ENCODE assay signal across 11 mouse cellular contexts in genomic region chr2:102183720-102184480, GRCm38 (mm10). TPM values are rescaled to one million over a fixed set of nuclear protein-coding genes. Genes with fewer than 3 reads are reported as not detected.
DNase-seq lines count a peak whose midpoint lies in the region; ATAC-seq and TF ChIP-seq lines count a peak whose summit lies in the region.
"Had no signal": no experiment of that assay in that cellular context is flagged by ENCODE, and none has a peak within 500 bp of the region (broad histone marks: within the 10 kb centered on the region; RNA-seq: fewer than 3 reads in every experiment).

No protein-coding gene starts in this region.

- H3K4me3 ChIP-seq in lung, embryonic 14.5 days (ENCODE audit: low read depth, low read length) = peak overlapping the region; percentile 73; the same call in 1 of the 2 replicates
- H3K4me3 ChIP-seq in lung, postnatal 0 days (ENCODE audit: low read depth, low read length) = no peak overlapping the region
- 0 out of 2 replicates have a peak overlapping the region, but pooled peaks have one; percentile 77 for H3K4me3 ChIP-seq in hindbrain, embryonic 10.5 days
- H3K4me3 ChIP-seq in midbrain, embryonic 14.5 days (replicated peaks; ENCODE audit: low read depth, low read length) = no peak overlapping the region
- H3K4me3 ChIP-seq: liver, embryonic 12.5 days; megakaryocyte, embryonic 14.5 days had no signal

- H3K4me2 ChIP-seq in lung, embryonic 14.5 days = peak overlapping the region; percentile 66
- H3K4me2 ChIP-seq in lung, postnatal 0 days (replicated peaks; ENCODE audit: low read depth, low read length) = no peak overlapping the region
- peak overlapping the region; percentile 69 for H3K4me2 ChIP-seq in midbrain, embryonic 14.5 days (ENCODE audit: low read length)
- H3K4me2 ChIP-seq: liver, embryonic 12.5 days had no signal

- WGBS in lung, embryonic 14.5 days = 52% methylated on average over 7 of the region's 7 CpGs
- 59% methylated on average over 7 of the region's 7 CpGs for WGBS in lung, postnatal 0 days
- WGBS in hindbrain, embryonic 10.5 days = 77% methylated on average over 7 of the region's 7 CpGs
- 83% methylated on average over 7 of the region's 7 CpGs for WGBS in midbrain, embryonic 14.5 days

- peaks cover 15% of the 10 kb centered on the region for H3K4me1 ChIP-seq in lung, embryonic 14.5 days (ENCODE audit: insufficient read depth)
- H3K4me1 ChIP-seq in lung, postnatal 0 days (ENCODE audit: insufficient read depth, low read depth, low read length) = peaks cover 21% of the 10 kb centered on the region; the same call in 1 of the 2 replicates
- H3K4me1 ChIP-seq in hindbrain, embryonic 10.5 days (replicated peaks) = peaks cover 38% of the 10 kb centered on the region
- peaks cover 21% of the 10 kb centered on the region; the same call in 1 of the 2 replicates for H3K4me1 ChIP-seq in midbrain, embryonic 14.5 days (ENCODE audit: control insufficient read depth, insufficient read depth, low read length)

- no peak for DNase-seq in lung, embryonic 14.5 days
- no peak for DNase-seq in lung, postnatal 0 days (ENCODE audit: low spot score)
- DNase-seq in hindbrain, embryonic 10.5 days (ENCODE audit: low spot score) = no peak
- no peak for DNase-seq in midbrain, embryonic 14.5 days
- DNase-seq in thymus, postnatal 14 days = peak; percentile 59
- DNase-seq in embryo, embryonic 10 days (ENCODE audit: low spot score) = no peak
- no peak for DNase-seq in layer of hippocampus, adult 9-11 months
- DNase-seq in gastrocnemius, postnatal 36 days = no peak

- H3K36me3 ChIP-seq in lung, embryonic 14.5 days (ENCODE audit: insufficient read depth) = no peaks in the 10 kb centered on the region
- H3K36me3 ChIP-seq in lung, postnatal 0 days (ENCODE audit: insufficient read depth, low read length) = no peaks in the 10 kb centered on the region
- H3K36me3 ChIP-seq in hindbrain, embryonic 10.5 days = peaks cover 7% of the 10 kb centered on the region; the same call in 1 of the 2 replicates
- no peaks in the 10 kb centered on the region for H3K36me3 ChIP-seq in midbrain, embryonic 14.5 days (ENCODE audit: control insufficient read depth, insufficient read depth, low read length)
- H3K36me3 ChIP-seq: heart, embryonic 12.5 days; liver, embryonic 12.5 days had no signal

- no peaks in the 10 kb centered on the region for H3K27me3 ChIP-seq in lung, embryonic 14.5 days (ENCODE audit: insufficient read depth, low read length)
- H3K27me3 ChIP-seq in lung, postnatal 0 days (replicated peaks; ENCODE audit: insufficient read depth, low read length) = no peaks in the 10 kb centered on the region
- H3K27me3 ChIP-seq in hindbrain, embryonic 10.5 days (ENCODE audit: insufficient read depth, poor library complexity, severe bottlenecking) = no peaks in the 10 kb centered on the region
- H3K27me3 ChIP-seq in midbrain, embryonic 14.5 days (ENCODE audit: control insufficient read depth, insufficient read depth, low read length) = no peaks in the 10 kb centered on the region
- H3K27me3 ChIP-seq: heart, embryonic 12.5 days had no signal

- TF ChIP-seq EP300 in lung, postnatal 0 days (IDR thresholded peaks at IDR 0.05) = no peak

- no peak overlapping the region for H3K27ac ChIP-seq in lung, embryonic 14.5 days (ENCODE audit: low read depth)
- H3K27ac ChIP-seq in lung, postnatal 0 days (ENCODE audit: low read length) = no peak overlapping the region
- no peak overlapping the region for H3K27ac ChIP-seq in hindbrain, embryonic 10.5 days
- H3K27ac ChIP-seq in midbrain, embryonic 14.5 days (replicated peaks; ENCODE audit: low read depth, low read length) = no peak overlapping the region
- H3K27ac ChIP-seq: liver, embryonic 12.5 days had no signal

- TF ChIP-seq CTCF in lung, embryonic 14.5 days (IDR thresholded peaks at IDR 0.05; ENCODE audit: low read depth) = no peak
- no peak for TF ChIP-seq CTCF in lung, postnatal 0 days (IDR thresholded peaks at IDR 0.05)

- ATAC-seq in lung, embryonic 14.5 days (ENCODE audit: insufficient read depth) = no peak
- ATAC-seq in lung, postnatal 0 days = no peak
- ATAC-seq in midbrain, embryonic 14.5 days (ENCODE audit: low FRiP score, low TSS enrichment) = no peak
- ATAC-seq: liver, embryonic 12.5 days had no signal

- no peak overlapping the region for H3K9ac ChIP-seq in lung, embryonic 14.5 days
- no peak overlapping the region for H3K9ac ChIP-seq in lung, postnatal 0 days (replicated peaks; ENCODE audit: low read depth)
- no peak overlapping the region for H3K9ac ChIP-seq in midbrain, embryonic 14.5 days (replicated peaks; ENCODE audit: low read length)
- H3K9ac ChIP-seq: heart, embryonic 12.5 days; liver, embryonic 12.5 days had no signal

- intact Hi-C loops in gastrocnemius, postnatal 36 days (cut with DNase I) = no loop called here

- H3K9me3 ChIP-seq in lung, embryonic 14.5 days (ENCODE audit: low read depth, low read length) = no peaks in the 10 kb centered on the region
- no peaks in the 10 kb centered on the region for H3K9me3 ChIP-seq in lung, postnatal 0 days (ENCODE audit: low read length)
- H3K9me3 ChIP-seq in hindbrain, embryonic 10.5 days = no peaks in the 10 kb centered on the region
- H3K9me3 ChIP-seq in midbrain, embryonic 14.5 days (ENCODE audit: control insufficient read depth, low read length) = no peaks in the 10 kb centered on the region
- H3K9me3 ChIP-seq: heart, embryonic 12.5 days; liver, embryonic 12.5 days; megakaryocyte, embryonic 14.5 days had no signal

RNA-seq across cellular contexts. Expression of gene Ldlrad3, which starts 2.3 kb away (rescaled TPM):
- 58.3 and 60.4 TPM in 2 replicates for polyA plus RNA-seq in lung, embryonic 14.5 days (2014; fragmentation: Nextera tagmentation; extraction: Ambion mirVana)
- polyA plus RNA-seq in lung, postnatal 0 days (2015; fragmentation: Nextera tagmentation; extraction: Ambion mirVana) = 14.6 and 16.3 TPM in 2 replicates
- 54.4 and 55.9 TPM in 2 replicates for polyA plus RNA-seq in hindbrain, embryonic 10.5 days (2016; fragmentation: Nextera tagmentation; extraction: Ambion mirVana)
- polyA plus RNA-seq in midbrain, embryonic 14.5 days (2014; fragmentation: Nextera tagmentation; extraction: Ambion mirVana) = 17.9 and 34.0 TPM in 2 replicates
- 1 to 10 TPM; 4.1 to 5.4 TPM for total RNA-seq in gastrocnemius, postnatal 36 days (2021)

Comparison
In these comparisons a context has a peak if more than half of its experiments do, and no peak if none do; other contexts are left out.
1. H3K4me3 ChIP-seq: peak in lung, embryonic 14.5 days (single experiment) and hindbrain, embryonic 10.5 days (single experiment); none in lung, postnatal 0 days (single experiment) and midbrain, embryonic 14.5 days (single experiment).